Mouse (Mus musculus): ENCODE measurements around the gene Pitpnm2.
"Not testable (repeated sequence)": the region's sequence is repeated elsewhere in the genome, so short reads cannot be mapped to it uniquely, and the experiment has no call there.

The Pitpnm2 gene

GRCm38 (mm10) chr5:124249614-124250591, at the start of gene Pitpnm2:
Gene Pitpnm2 (minus strand): TSS chr5:124249760.
- peak; percentile 30 for DNase-seq (ENCODE audit: low spot score)

GRCm38 (mm10) chr5:124299307-124299706, 49.7 kb upstream of the Pitpnm2 start:
- not testable (repeated sequence) for DNase-seq (ENCODE audit: low spot score)

- DNase-seq (ENCODE audit: low spot score): no peak
These were observed 46.9 kb upstream of the Pitpnm2 start for GRCm38 (mm10) chr5:124296475-124296874.

- no peak for DNase-seq (ENCODE audit: low spot score)
These were observed 44.4 kb upstream of the Pitpnm2 start for GRCm38 (mm10) chr5:124293967-124294366.

GRCm38 (mm10) chr5:124290216-124290615, 40.7 kb upstream of the Pitpnm2 start:
- DNase-seq (ENCODE audit: low spot score): no peak

- DNase-seq (ENCODE audit: low spot score): no peak
These were observed 38.2 kb upstream of the Pitpnm2 start for GRCm38 (mm10) chr5:124287616-124288247.

GRCm38 (mm10) chr5:124284330-124284729, 34.8 kb upstream of the Pitpnm2 start:
- DNase-seq (ENCODE audit: low spot score): no peak

- no peak for DNase-seq (ENCODE audit: low spot score)
These were observed 33.3 kb upstream of the Pitpnm2 start for GRCm38 (mm10) chr5:124282854-124283253.

- no peak for DNase-seq (ENCODE audit: low spot score)
These were observed 20.7 kb upstream of the Pitpnm2 start for GRCm38 (mm10) chr5:124270226-124270625.

- no peak for DNase-seq (ENCODE audit: low spot score)
These were observed 20.1 kb upstream of the Pitpnm2 start for GRCm38 (mm10) chr5:124269661-124270060.

- DNase-seq (ENCODE audit: low spot score): no peak
These were observed 18.1 kb upstream of the Pitpnm2 start for GRCm38 (mm10) chr5:124267652-124268051.

GRCm38 (mm10) chr5:124266821-124267220, 17.3 kb upstream of the Pitpnm2 start:
- no peak for DNase-seq (ENCODE audit: low spot score)

- DNase-seq (ENCODE audit: low spot score): no peak
These were observed 13.7 kb upstream of the Pitpnm2 start for GRCm38 (mm10) chr5:124263246-124263645.

- DNase-seq (ENCODE audit: low spot score): no peak
These were observed 12.5 kb upstream of the Pitpnm2 start for GRCm38 (mm10) chr5:124262090-124262489.

GRCm38 (mm10) chr5:124259133-124259532, 9.6 kb upstream of the Pitpnm2 start:
- no peak for DNase-seq (ENCODE audit: low spot score)

GRCm38 (mm10) chr5:124258026-124258425, 8.5 kb upstream of the Pitpnm2 start:
- DNase-seq (ENCODE audit: low spot score): no peak

- no peak for DNase-seq (ENCODE audit: low spot score)
These were observed 5.6 kb upstream of the Pitpnm2 start for GRCm38 (mm10) chr5:124255141-124255540.

- no peak for DNase-seq (ENCODE audit: low spot score)
These were observed 4.0 kb upstream of the Pitpnm2 start for GRCm38 (mm10) chr5:124253555-124253954.

- DNase-seq (ENCODE audit: low spot score): no peak
These were observed 3.2 kb upstream of the Pitpnm2 start for GRCm38 (mm10) chr5:124252580-124253320.

- no peak for DNase-seq (ENCODE audit: low spot score)
These were observed 1.5 kb upstream of the Pitpnm2 start for GRCm38 (mm10) chr5:124251070-124251469.

- DNase-seq (ENCODE audit: low spot score): peak; percentile 27
These were observed 531 bp downstream of the Pitpnm2 start for GRCm38 (mm10) chr5:124248845-124249613.
